Mouse (Mus musculus): ENCODE measurements at regions not wholly inside any gene's neighbourhood (a gene's known extent, or its start where the extent isn't known, plus 50 kb on each side); places are given as distances from the start of the nearest gene placed in this dataset.

- Histone ChIP-seq H3K4me3 (ENCODE audit: insufficient read depth, low read depth, low read length) (no peak overlapping the region), H3K27ac (ENCODE audit: insufficient read depth, low read depth, low read length) (no peak overlapping the region), H3K4me1 (ENCODE audit: control insufficient read depth, insufficient read depth, low read length) (peaks cover 6% of the 10 kb centered on the region; the same call in 1 of the 2 replicates)
- TF ChIP-seq POLR2A (IDR thresholded peaks at IDR 0.05; ENCODE audit: insufficient read depth, low read depth, low read length), result no peak
- no peak for TF ChIP-seq CTCF (IDR thresholded peaks at IDR 0.05; ENCODE audit: insufficient read depth, low read depth, low read length)
- WGBS, result 88% methylated on average over 4 of the region's 4 CpGs
Measured at GRCm38 (mm10) chr10:53437724-53438123, 58.0 kb upstream of the Cep85l start.

GRCm38 (mm10) chr10:53436023-53436475 lies 56.3 kb upstream of the Cep85l start:
- Histone ChIP-seq H3K4me1 (ENCODE audit: control insufficient read depth, insufficient read depth, low read length) (peaks cover 6% of the 10 kb centered on the region; the same call in 1 of the 2 replicates), H3K4me3 (ENCODE audit: insufficient read depth, low read depth, low read length) (no peak overlapping the region), H3K27ac (ENCODE audit: insufficient read depth, low read depth, low read length) (no peak overlapping the region)
- no peak for TF ChIP-seq CTCF (IDR thresholded peaks at IDR 0.05; ENCODE audit: insufficient read depth, low read depth, low read length)
- no peak for TF ChIP-seq POLR2A (IDR thresholded peaks at IDR 0.05; ENCODE audit: insufficient read depth, low read depth, low read length)
- WGBS, result 64% methylated on average over 8 of the region's 8 CpGs

GRCm38 (mm10) chr10:53435181-53435874 lies 55.6 kb upstream of the Cep85l start:
- H3K4me3 ChIP-seq (ENCODE audit: insufficient read depth, low read depth, low read length), result no peak overlapping the region
- peaks cover 6% of the 10 kb centered on the region; the same call in 1 of the 2 replicates for H3K4me1 ChIP-seq (ENCODE audit: control insufficient read depth, insufficient read depth, low read length)
- WGBS, result 63% methylated on average over 14 of the region's 14 CpGs
- H3K27ac ChIP-seq (ENCODE audit: insufficient read depth, low read depth, low read length), result no peak overlapping the region
- TF ChIP-seq CTCF (IDR thresholded peaks at IDR 0.05; ENCODE audit: insufficient read depth, low read depth, low read length) (no peak), POLR2A (IDR thresholded peaks at IDR 0.05; ENCODE audit: insufficient read depth, low read depth, low read length) (no peak)

GRCm38 (mm10) chr10:53434376-53435171 lies 54.8 kb upstream of the Cep85l start:
- Histone ChIP-seq H3K27ac (ENCODE audit: insufficient read depth, low read depth, low read length) (no peak overlapping the region), H3K4me1 (ENCODE audit: control insufficient read depth, insufficient read depth, low read length) (peaks cover 6% of the 10 kb centered on the region; the same call in 1 of the 2 replicates), H3K4me3 (ENCODE audit: insufficient read depth, low read depth, low read length) (no peak overlapping the region)
- TF ChIP-seq POLR2A (IDR thresholded peaks at IDR 0.05; ENCODE audit: insufficient read depth, low read depth, low read length), result no peak
- TF ChIP-seq CTCF (IDR thresholded peaks at IDR 0.05; ENCODE audit: insufficient read depth, low read depth, low read length), result no peak
- WGBS, result 50% methylated on average over 13 of the region's 13 CpGs

- 89% methylated on average over 2 of the region's 2 CpGs for WGBS
- TF ChIP-seq CTCF (IDR thresholded peaks at IDR 0.05; ENCODE audit: insufficient read depth, low read depth, low read length) (no peak), POLR2A (IDR thresholded peaks at IDR 0.05; ENCODE audit: insufficient read depth, low read depth, low read length) (no peak)
- Histone ChIP-seq H3K27ac (ENCODE audit: insufficient read depth, low read depth, low read length) (no peak overlapping the region), H3K4me1 (ENCODE audit: control insufficient read depth, insufficient read depth, low read length) (peaks cover 6% of the 10 kb centered on the region; the same call in 1 of the 2 replicates), H3K4me3 (ENCODE audit: insufficient read depth, low read depth, low read length) (no peak overlapping the region)
Measured at GRCm38 (mm10) chr10:53432794-53433193, 53.0 kb upstream of the Cep85l start.

- no peak for TF ChIP-seq POLR2A (IDR thresholded peaks at IDR 0.05; ENCODE audit: insufficient read depth, low read depth, low read length)
- WGBS, result 71% methylated on average over 7 of the region's 7 CpGs
- Histone ChIP-seq H3K4me3 (ENCODE audit: insufficient read depth, low read depth, low read length) (no peak overlapping the region), H3K27ac (ENCODE audit: insufficient read depth, low read depth, low read length) (no peak overlapping the region), H3K4me1 (ENCODE audit: control insufficient read depth, insufficient read depth, low read length) (no peaks in the 10 kb centered on the region)
Measured at GRCm38 (mm10) chr10:53429539-53430344, 50.0 kb upstream of the Cep85l start.
